Mouse (Mus musculus): ENCODE results near the gene Odf3.
"Not testable (repeated sequence)": the region's sequence is repeated elsewhere in the genome, so short reads cannot be mapped to it uniquely, and the experiment has no call there.

The Odf3 gene

DNA sequence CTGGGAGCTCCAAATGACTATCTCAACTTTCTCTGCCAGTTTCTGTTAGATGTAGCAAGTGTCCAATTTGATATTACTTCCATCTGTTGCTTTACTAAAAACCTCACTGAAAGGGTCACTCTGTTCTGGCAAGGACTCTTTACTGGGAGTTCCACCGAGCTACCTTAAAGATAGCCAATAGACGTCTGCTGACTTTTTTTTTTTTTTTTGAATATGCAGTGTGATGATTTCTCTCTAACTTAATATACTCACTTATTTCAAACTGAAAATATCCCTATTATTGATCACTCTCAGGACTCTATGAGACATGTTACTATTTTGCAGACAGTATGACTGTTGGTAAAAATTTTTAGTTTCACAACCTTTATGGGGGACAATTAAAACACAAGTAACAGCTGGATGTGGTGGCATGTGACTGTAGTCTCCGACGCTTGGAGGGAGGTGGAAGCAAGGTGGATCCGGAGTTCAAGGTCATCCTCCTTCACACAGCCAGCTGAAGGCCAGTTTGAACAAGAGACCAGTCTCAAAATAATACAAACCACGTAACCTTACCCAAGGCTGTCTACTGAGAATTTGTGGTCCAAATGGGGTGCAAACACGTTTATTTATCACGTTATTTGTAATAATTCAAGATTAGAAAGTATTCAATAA is 33.4 kb downstream of the Odf3 start:
- DNase-seq (ENCODE audit: low spot score in 2 of 2): no peak

DNA sequence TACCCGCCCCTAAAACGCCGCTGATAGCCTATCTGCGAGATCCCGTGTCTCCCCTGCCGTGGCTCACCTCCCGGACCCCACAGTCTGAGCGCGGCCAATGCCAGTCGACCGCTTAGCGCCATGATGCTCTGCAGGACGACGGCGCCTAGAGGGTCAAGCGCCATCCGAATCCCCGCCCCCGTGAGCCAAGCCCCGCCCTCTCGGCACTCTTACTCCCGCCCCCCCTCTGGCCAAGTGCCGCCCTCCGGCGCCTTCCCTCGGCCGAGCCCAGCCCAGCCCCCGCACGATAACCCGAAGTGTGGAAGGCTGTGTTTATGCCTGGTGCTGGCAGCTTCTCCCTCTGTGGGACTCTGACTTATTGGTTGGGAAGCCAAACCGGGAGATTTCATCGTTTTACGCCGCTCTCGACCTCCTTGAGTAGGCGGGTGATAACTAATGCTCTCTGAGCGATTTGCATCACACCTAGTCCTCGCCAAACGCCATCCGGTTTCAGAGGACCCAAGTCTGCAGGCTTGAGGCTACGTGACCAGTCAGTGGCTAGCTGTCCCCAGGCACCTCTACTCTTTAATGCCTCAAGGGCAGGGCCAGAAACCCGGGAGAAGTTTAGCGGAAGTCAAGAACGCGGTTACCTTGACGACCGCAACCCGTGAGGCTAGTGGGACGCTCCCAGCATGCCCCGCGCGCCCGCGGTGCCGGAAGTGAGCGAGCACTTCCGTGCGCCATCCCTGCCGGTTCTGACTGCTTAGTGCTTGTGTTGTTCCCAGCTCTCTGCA is 34.3 kb downstream of the Odf3 start, which contains the start of the genes Psmd13 and Sirt3:
TSS of gene Psmd13 (plus strand) at position 273 of the 773 bp plus-strand sequence.
TSS of gene Sirt3 (minus strand) at position 614 of the 773 bp plus-strand sequence.
- DNase-seq (ENCODE audit: low spot score in 2 of 2): peak; percentile 92 to 94

GRCm38 (mm10) chr7:140882469-140882803 is 34.8 kb downstream of the Odf3 start:
- no peak for DNase-seq (ENCODE audit: low spot score in 2 of 2)

GRCm38 (mm10) chr7:140890636-140891035 is 43.0 kb downstream of the Odf3 start:
- DNase-seq (ENCODE audit: low spot score in 2 of 2): not testable (repeated sequence)

GRCm38 (mm10) chr7:140894031-140894430 is 46.4 kb downstream of the Odf3 start:
- DNase-seq (ENCODE audit: low spot score in 2 of 2): no peak

DNA sequence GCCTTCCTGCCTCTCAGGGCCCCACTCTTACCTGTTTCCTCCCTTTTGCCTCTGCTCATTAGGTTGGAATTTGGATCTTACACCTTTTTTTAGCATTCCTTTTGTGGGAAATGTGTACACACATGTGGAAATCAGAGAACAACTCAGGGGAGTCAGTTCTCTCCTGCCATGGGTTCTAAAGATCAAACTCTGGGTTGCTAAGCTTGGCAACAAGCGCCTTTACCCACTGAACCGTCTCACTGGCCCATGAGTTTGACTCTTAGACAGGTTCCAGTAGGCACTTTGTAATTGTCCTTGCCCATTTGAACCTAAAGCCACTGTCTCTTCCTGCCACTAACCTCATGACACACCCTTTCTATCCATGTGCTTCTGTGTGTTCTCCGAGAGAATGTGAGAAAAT is 47.0 kb downstream of the Odf3 start:
- DNase-seq (ENCODE audit: low spot score in 2 of 2): no peak

DNA sequence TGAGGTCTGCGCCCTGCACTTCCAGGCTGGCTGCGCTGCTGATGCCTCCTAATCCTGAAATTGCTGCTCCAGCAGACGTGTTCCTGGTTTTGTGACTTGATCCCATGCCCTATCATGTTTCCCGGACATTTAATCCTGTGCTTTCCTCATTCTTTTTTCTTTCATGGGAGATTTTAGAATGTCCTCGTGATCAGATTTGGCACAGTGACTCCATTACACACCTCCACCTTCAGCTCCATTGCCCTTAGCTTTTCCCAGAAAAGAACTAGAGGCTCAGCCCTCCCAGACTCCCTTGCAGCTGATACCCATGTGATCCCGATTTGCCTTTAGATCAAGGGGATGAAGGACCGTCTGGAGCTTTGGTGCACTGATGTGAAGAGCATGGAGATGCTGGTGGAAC is 50.3 kb downstream of the Odf3 start:
- no peak for DNase-seq (ENCODE audit: low spot score in 2 of 2)

DNA sequence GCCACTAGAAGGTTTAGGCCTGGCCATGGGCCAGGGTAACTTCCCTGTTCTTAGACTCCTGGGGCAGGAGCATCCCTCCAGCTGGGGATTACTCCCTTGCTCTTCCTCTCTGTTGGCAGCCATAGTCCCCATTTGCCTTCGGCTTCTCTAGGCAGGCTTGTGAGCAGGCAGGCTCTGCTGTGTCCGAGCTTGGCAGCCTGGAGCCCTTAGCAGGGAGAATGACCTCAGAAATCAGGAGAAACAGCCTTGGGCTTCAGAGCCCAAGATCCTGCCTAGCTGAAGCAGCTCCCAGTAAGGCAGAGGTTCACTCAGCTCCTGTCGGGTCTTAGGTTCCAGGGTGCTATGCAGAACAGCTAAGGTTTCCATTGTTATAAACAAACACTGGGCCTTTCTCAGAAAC is 51.5 kb downstream of the Odf3 start:
- DNase-seq (ENCODE audit: low spot score in 2 of 2): no peak

- no peak for DNase-seq (ENCODE audit: low spot score in 2 of 2)
Measured at GRCm38 (mm10) chr7:140900220-140900619, 52.6 kb downstream of the Odf3 start, which contains the start of gene Cox8b. Cox8b (minus strand) TSS chr7:140900446.
